8 mouse cellular contexts compared by ENCODE assay signal in the genomic region with DNA sequence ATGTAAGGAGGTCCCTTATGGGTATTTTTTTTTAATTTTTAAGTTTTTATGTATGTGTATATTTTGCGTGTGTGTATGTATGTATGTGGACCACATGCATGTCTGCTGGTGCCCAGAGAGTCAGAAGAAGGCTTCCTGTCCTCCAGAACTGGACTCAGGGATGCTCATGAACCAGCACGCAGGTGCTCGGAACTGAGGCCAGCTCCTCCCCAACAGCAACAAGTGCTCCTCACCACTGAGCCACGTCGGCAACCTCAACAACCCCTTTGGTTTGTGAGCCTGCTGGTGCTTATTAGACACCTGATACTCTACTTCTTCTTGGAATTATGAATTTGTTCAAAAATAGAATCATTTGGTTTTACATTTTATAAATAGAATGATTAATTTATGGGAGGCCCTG. TPM values are rescaled to one million over a fixed set of nuclear protein-coding genes. Genes with fewer than 3 reads are reported as not detected.
DNase-seq lines count a peak whose midpoint lies in the region; ATAC-seq and TF ChIP-seq lines count a peak whose summit lies in the region.

No protein-coding gene starts in this region.

- no peak for DNase-seq in kidney, postnatal 0 days (ENCODE audit: low spot score)
- no peak for DNase-seq in kidney, postnatal 36 days
- DNase-seq in embryonic facial prominence, embryonic 11.5 days (ENCODE audit: low spot score) = no peak
- no peak for DNase-seq in intestine, embryonic 14.5 days (ENCODE audit: low spot score)
- peak; percentile 50 for DNase-seq in naive thymus-derived CD4-positive, alpha-beta T cell, adult 2 months (ENCODE audit: low read depth)
- DNase-seq in lung, postnatal 4 days = no peak
- no peak for DNase-seq in adrenal gland, postnatal 10 days
- DNase-seq in ovary, postnatal 36 days (ENCODE audit: low spot score) = no peak

- H3K9me3 ChIP-seq in kidney, postnatal 0 days (replicated peaks; ENCODE audit: low read length) = no peaks in the 10 kb centered on the region
- H3K9me3 ChIP-seq in embryonic facial prominence, embryonic 11.5 days (replicated peaks; ENCODE audit: control insufficient read depth, low read length) = no peaks in the 10 kb centered on the region
- H3K9me3 ChIP-seq in intestine, embryonic 14.5 days (ENCODE audit: control insufficient read depth, low read length) = no peaks in the 10 kb centered on the region

- H3K9ac ChIP-seq in kidney, postnatal 0 days (ENCODE audit: low read depth, low read length) = peak overlapping the region; percentile 68; the same call in 1 of the 2 replicates
- H3K9ac ChIP-seq in embryonic facial prominence, embryonic 11.5 days (replicated peaks; ENCODE audit: low read length) = peak overlapping the region; percentile 84
- H3K9ac ChIP-seq in intestine, embryonic 14.5 days (ENCODE audit: low read length) = peak overlapping the region; percentile 73

- H3K36me3 ChIP-seq in kidney, postnatal 0 days (ENCODE audit: insufficient read depth, low read length) = no peaks in the 10 kb centered on the region
- no peaks in the 10 kb centered on the region for H3K36me3 ChIP-seq in embryonic facial prominence, embryonic 11.5 days (replicated peaks; ENCODE audit: control insufficient read depth, insufficient read depth, low read depth, low read length)
- 0 out of 2 replicates have a peak, but pooled peaks cover 6% of the 10 kb centered on the region for H3K36me3 ChIP-seq in intestine, embryonic 14.5 days (ENCODE audit: control insufficient read depth, insufficient read depth, low read length)

- H3K4me2 ChIP-seq in kidney, postnatal 0 days (ENCODE audit: low read length) = peak overlapping the region; percentile 83
- H3K4me2 ChIP-seq in embryonic facial prominence, embryonic 11.5 days (ENCODE audit: low read depth, low read length) = peak overlapping the region; percentile 88
- H3K4me2 ChIP-seq in intestine, embryonic 14.5 days (ENCODE audit: low read length) = peak overlapping the region; percentile 98

- WGBS in kidney, postnatal 0 days = 66% methylated on average over 5 of the region's 5 CpGs
- WGBS in embryonic facial prominence, embryonic 11.5 days = 87% methylated on average over 5 of the region's 5 CpGs
- 80% methylated on average over 5 of the region's 5 CpGs for WGBS in intestine, embryonic 14.5 days

- no peaks in the 10 kb centered on the region for H3K27me3 ChIP-seq in kidney, postnatal 0 days (ENCODE audit: insufficient read depth, low read length)
- no peaks in the 10 kb centered on the region for H3K27me3 ChIP-seq in embryonic facial prominence, embryonic 11.5 days (ENCODE audit: control insufficient read depth, insufficient read depth, low read length)
- no peaks in the 10 kb centered on the region for H3K27me3 ChIP-seq in intestine, embryonic 14.5 days (replicated peaks; ENCODE audit: control insufficient read depth, insufficient read depth, low read length)

- H3K4me3 ChIP-seq in kidney, postnatal 0 days (replicated peaks; ENCODE audit: low read depth, low read length) = peak overlapping the region; percentile 49
- H3K4me3 ChIP-seq in embryonic facial prominence, embryonic 11.5 days (ENCODE audit: low read depth, low read length) = peak overlapping the region; percentile 78
- peak overlapping the region; percentile 69 for H3K4me3 ChIP-seq in intestine, embryonic 14.5 days (ENCODE audit: low read depth, low read length)

- peak overlapping the region; percentile 99 for H3K27ac ChIP-seq in kidney, postnatal 0 days
- no peak overlapping the region for H3K27ac ChIP-seq in embryonic facial prominence, embryonic 11.5 days (replicated peaks; ENCODE audit: low read depth, low read length)
- 0 out of 2 replicates have a peak overlapping the region, but pooled peaks have one; percentile 99 for H3K27ac ChIP-seq in intestine, embryonic 14.5 days (ENCODE audit: low read depth)

- TF ChIP-seq CTCF in kidney, postnatal 0 days (IDR thresholded peaks at IDR 0.05; ENCODE audit: low read depth) = no peak

- no peak for ATAC-seq in kidney, postnatal 0 days (replicated peaks; ENCODE audit: low FRiP score, low read depth)
- ATAC-seq in embryonic facial prominence, embryonic 11.5 days (replicated peaks; ENCODE audit: insufficient number of reproducible peaks, low FRiP score, low TSS enrichment, low read depth) = no peak
- ATAC-seq in intestine, embryonic 14.5 days (replicated peaks; ENCODE audit: low FRiP score, low TSS enrichment, low read depth) = no peak

- H3K4me1 ChIP-seq in kidney, postnatal 0 days (replicated peaks; ENCODE audit: insufficient read depth, low read length) = peaks cover 26% of the 10 kb centered on the region
- peaks cover 6% of the 10 kb centered on the region for H3K4me1 ChIP-seq in embryonic facial prominence, embryonic 11.5 days (ENCODE audit: control insufficient read depth, insufficient read depth, low read length)
- peaks cover 27% of the 10 kb centered on the region for H3K4me1 ChIP-seq in intestine, embryonic 14.5 days (replicated peaks; ENCODE audit: control insufficient read depth, insufficient read depth, low read length)

RNA-seq across cellular contexts. Expression of a gene that starts 39.9 kb away (rescaled TPM):
- 126 and 133 TPM in 2 replicates for polyA plus RNA-seq in kidney, postnatal 0 days (2015; fragmentation: Nextera tagmentation; extraction: Ambion mirVana)
- polyA plus RNA-seq in embryonic facial prominence, embryonic 11.5 days (2014; fragmentation: Nextera tagmentation; extraction: Ambion mirVana) = 177 and 193 TPM in 2 replicates
- 153 and 170 TPM in 2 replicates for polyA plus RNA-seq in intestine, embryonic 14.5 days (2014; fragmentation: Nextera tagmentation; extraction: Ambion mirVana)
- 100 to 1,000 TPM; 108 to 121 TPM for total RNA-seq in adrenal gland, postnatal 10 days (2021)
